Mouse (Mus musculus) forebrain, embryonic 11.5 days (tissue): Measurements from ENCODE around the gene Fbxw24. TPM values are rescaled to one million over a fixed set of nuclear protein-coding genes. Genes with fewer than 3 reads are reported as not detected.

Experiments used
- ATAC-seq: fragments of 200-750 bp; cut with Nextera tagmentation; replicated peaks from 2 replicates; pipeline ENCODE4 v1.8.0; 2017; ENCODE audit warnings: moderate TSS enrichment; ENCODE audit not compliant: low FRiP score
- DNase-seq: peaks from one replicate; pipeline ENCODE4 v3.0.0-alpha.2; 2017; ENCODE audit warnings: low spot score
- H3K27ac ChIP-seq: fragments of 300-500 bp; sonication (generic); 2 replicates; pipeline ENCODE4 v1.5.1; 2014; ENCODE audit warnings: low read depth, low read length
- H3K27me3 ChIP-seq: fragments of 300-500 bp; sonication (generic); 2 replicates; pipeline ENCODE4 v1.6.1; 2014; ENCODE audit warnings: mild to moderate bottlenecking, low read length, mixed read lengths; ENCODE audit not compliant: control insufficient read depth, insufficient read depth
- H3K36me3 ChIP-seq: fragments of 300-500 bp; sonication (generic); 2 replicates; pipeline ENCODE4 v1.6.1; 2014; ENCODE audit warnings: mild to moderate bottlenecking, low read length, moderate library complexity, mixed read lengths; ENCODE audit not compliant: control insufficient read depth, insufficient read depth
- H3K4me1 ChIP-seq: fragments of 300-500 bp; sonication (generic); replicated peaks from 2 replicates; pipeline ENCODE4 v1.6.1; 2014; ENCODE audit warnings: low read length, mixed read lengths; ENCODE audit not compliant: control insufficient read depth, insufficient read depth
- H3K4me2 ChIP-seq: fragments of 300-500 bp; sonication (generic); 2 replicates; pipeline ENCODE4 v1.6.1; 2014; ENCODE audit warnings: low read depth, mild to moderate bottlenecking, low read length, moderate library complexity, mixed read lengths; ENCODE audit not compliant: severe bottlenecking
- H3K4me3 ChIP-seq: fragments of 300-500 bp; sonication (generic); 2 replicates; pipeline ENCODE4 v1.5.1; 2014; ENCODE audit warnings: low read depth, low read length
- H3K9ac ChIP-seq: fragments of 300-500 bp; sonication (generic); 2 replicates; pipeline ENCODE4 v1.6.1; 2014; ENCODE audit warnings: low read length
- H3K9me3 ChIP-seq: fragments of 300-500 bp; sonication (generic); 2 replicates; pipeline ENCODE4 v1.6.1; 2016; ENCODE audit warnings: low read length, mixed read lengths; ENCODE audit not compliant: control insufficient read depth
- WGBS: fragments of 180-500 bp; shearing (Covaris S2); extraction: QIAGEN DNeasy Blood & Tissue Kit; methylation state at CpG from one replicate; pipeline ENCODE4 v1.1.7; 2014; 5-methylcytosine and 5-hydroxymethylcytosine counted together
- polyA plus RNA-seq: library from polyadenylated mRNA; unstranded; fragments of >200 nt; fragmentation: Nextera tagmentation; extraction: Ambion mirVana; gene quantifications from 2 replicates; pipeline ENCODE4 v1.2.1, GENCODE M21; 2014

Gene Fbxw24
- polyA plus RNA-seq, 1 experiment from 2014 or later: not detected

- 84% methylated on average over 3 of the region's 3 CpGs for WGBS
- H3K9ac ChIP-seq: no peak overlapping the region
These were observed 73.4 kb downstream of the Fbxw24 start for GRCm38 (mm10) chr9:109552483-109552882.

More at GRCm38 (mm10) chr9:109552483-109552882, 73.4 kb downstream of the Fbxw24 start:
- no peak for DNase-seq
- H3K4me1 ChIP-seq: no peaks in the 10 kb centered on the region
- ATAC-seq: no peak
- no peak overlapping the region for H3K4me2 ChIP-seq
- no peak overlapping the region for H3K4me3 ChIP-seq
- no peaks in the 10 kb centered on the region; the same call in 1 of the 2 replicates for H3K9me3 ChIP-seq
- H3K36me3 ChIP-seq: no peaks in the 10 kb centered on the region
- no peaks in the 10 kb centered on the region for H3K27me3 ChIP-seq
- no peak overlapping the region for H3K27ac ChIP-seq

Other genes with a start within 250 kb of the Fbxw24 start
- not detected in 2 replicates for gene Fbxw22, start 221.8 kb downstream of the Fbxw24 start, polyA plus RNA-seq
- gene Fbxw16, start 176.9 kb downstream of the Fbxw24 start, polyA plus RNA-seq: not detected in 2 replicates
- gene Fbxw19, start 130.2 kb downstream of the Fbxw24 start, polyA plus RNA-seq: not detected in 2 replicates
- not detected in 2 replicates for gene Fbxw15, start 57.8 kb downstream of the Fbxw24 start, polyA plus RNA-seq
- not detected in 2 replicates for gene Fbxw25, start 38.6 kb upstream of the Fbxw24 start, polyA plus RNA-seq
- gene Fbxw18, start 76.6 kb upstream of the Fbxw24 start, polyA plus RNA-seq: not detected in 2 replicates
- not detected in 2 replicates for gene Fbxw26, start 120.0 kb upstream of the Fbxw24 start, polyA plus RNA-seq
- gene Fbxw27, start 164.6 kb upstream of the Fbxw24 start, polyA plus RNA-seq: not detected in 2 replicates
- gene Spink8, start 186.2 kb upstream of the Fbxw24 start, polyA plus RNA-seq: not detected in 2 replicates
- 98.6 and 105 TPM in 2 replicates for gene Nme6, start 206.7 kb upstream of the Fbxw24 start, polyA plus RNA-seq
- 0.44 TPM in 1 of 2 replicates, not detected in the other for gene Camp, start 223.6 kb upstream of the Fbxw24 start, polyA plus RNA-seq
- gene Cdc25a, start 249.5 kb upstream of the Fbxw24 start, polyA plus RNA-seq: 42.3 and 45.8 TPM in 2 replicates